Mouse (Mus musculus): ENCODE measurements around the gene Kctd14.
A peak's percentile ranks its signal among the peaks of the same experiment; 100 is the strongest.

The Kctd14 gene

GRCm38 (mm10) chr7:97446171-97446925 lies 4.8 kb upstream of the Kctd14 start:
- peak; percentile 87 for DNase-seq

- no peak for DNase-seq
Observed at GRCm38 (mm10) chr7:97447050-97447531, 4.0 kb upstream of the Kctd14 start.

GRCm38 (mm10) chr7:97452196-97452595 lies 1.1 kb downstream of the Kctd14 start:
- no peak for DNase-seq

- peak; percentile 14 for DNase-seq
Observed at GRCm38 (mm10) chr7:97453141-97453921, 2.2 kb downstream of the Kctd14 start.

GRCm38 (mm10) chr7:97454795-97455194 lies 3.7 kb downstream of the Kctd14 start:
- no peak for DNase-seq

- no peak for DNase-seq
Observed at GRCm38 (mm10) chr7:97455577-97455976, 4.5 kb downstream of the Kctd14 start.

- no peak for DNase-seq
Observed at GRCm38 (mm10) chr7:97473001-97473400, 21.9 kb downstream of the Kctd14 start.

GRCm38 (mm10) chr7:97479349-97479748 lies 28.2 kb downstream of the Kctd14 start:
- DNase-seq = peak; percentile 16

GRCm38 (mm10) chr7:97480290-97480689 lies 29.2 kb downstream of the Kctd14 start:
- DNase-seq = no peak

GRCm38 (mm10) chr7:97480821-97481339 lies 29.8 kb downstream of the Kctd14 start, which contains the start of gene Ints4:
Ints4 (plus strand) TSS chr7:97480956.
- DNase-seq = peak; percentile 89

- no peak for DNase-seq
Observed at GRCm38 (mm10) chr7:97483378-97483777, 32.3 kb downstream of the Kctd14 start.

- no peak for DNase-seq
Observed at GRCm38 (mm10) chr7:97491157-97491556, 40.0 kb downstream of the Kctd14 start.

- no peak for DNase-seq
Observed at GRCm38 (mm10) chr7:97492420-97492819, 41.3 kb downstream of the Kctd14 start.

- no peak for DNase-seq
Observed at GRCm38 (mm10) chr7:97495052-97495451, 43.9 kb downstream of the Kctd14 start.

- DNase-seq = no peak
Observed at GRCm38 (mm10) chr7:97500555-97501209, 49.6 kb downstream of the Kctd14 start.

Measured in lung, postnatal 14 days (tissue).